Mouse (Mus musculus) stomach, embryonic 16.5 days (tissue): Measurements from ENCODE around the gene Tesk1. TPM values are rescaled to one million over a fixed set of nuclear protein-coding genes. Genes with fewer than 3 reads are reported as not detected.
"Not testable (repeated sequence)": the region's sequence is repeated elsewhere in the genome, so short reads cannot be mapped to it uniquely, and the experiment has no call there.

Experiments used
- ATAC-seq: fragments of 200-750 bp; cut with Nextera tagmentation; 2 replicates; pipeline ENCODE4 v1.8.0; 2017; ENCODE audit warnings: moderate number of reproducible peaks, moderate TSS enrichment; ENCODE audit not compliant: insufficient read depth, low FRiP score
- H3K27ac ChIP-seq: fragments of 300-500 bp; sonication (generic); 2 replicates; pipeline ENCODE4 v1.5.1; 2014; ENCODE audit warnings: low read length
- H3K27me3 ChIP-seq: fragments of 300-500 bp; sonication (generic); 2 replicates; pipeline ENCODE4 v1.6.1; 2014; ENCODE audit warnings: low read length, control low read depth, mixed read lengths; ENCODE audit not compliant: control insufficient read depth, insufficient read depth
- H3K36me3 ChIP-seq: fragments of 300-500 bp; sonication (generic); 2 replicates; pipeline ENCODE4 v1.6.1; 2014; ENCODE audit warnings: low read length; ENCODE audit not compliant: control insufficient read depth, insufficient read depth
- H3K4me1 ChIP-seq: fragments of 300-500 bp; sonication (generic); 2 replicates; pipeline ENCODE4 v1.6.1; 2014; ENCODE audit warnings: low read length, control low read depth, mixed read lengths; ENCODE audit not compliant: control insufficient read depth, insufficient read depth
- H3K4me2 ChIP-seq: fragments of 300-500 bp; sonication (generic); 2 replicates; pipeline ENCODE4 v1.6.1; 2014; ENCODE audit warnings: low read depth, low read length, mixed read lengths
- H3K4me3 ChIP-seq: fragments of 300-500 bp; sonication (generic); replicated peaks from 2 replicates; pipeline ENCODE4 v1.5.1; 2014; ENCODE audit warnings: mild to moderate bottlenecking, low read length
- H3K9ac ChIP-seq: fragments of 300-500 bp; sonication (generic); 2 replicates; pipeline ENCODE4 v1.6.1; 2014; ENCODE audit warnings: low read length
- H3K9me3 ChIP-seq: fragments of 300-500 bp; sonication (generic); replicated peaks from 2 replicates; pipeline ENCODE4 v1.6.1; 2016; ENCODE audit warnings: low read length, control low read depth; ENCODE audit not compliant: control insufficient read depth
- WGBS: fragments of 180-500 bp; shearing (Covaris S2); extraction: QIAGEN DNeasy Blood & Tissue Kit; methylation state at CpG from one replicate; pipeline ENCODE4 v1.1.7; 2014; 5-methylcytosine and 5-hydroxymethylcytosine counted together
- polyA plus RNA-seq: library from polyadenylated mRNA; unstranded; fragments of >200 nt; fragmentation: Nextera tagmentation; extraction: Ambion mirVana; gene quantifications from 2 replicates; pipeline ENCODE4 v1.2.1, GENCODE M21; 2015

Gene Tesk1
- polyA plus RNA-seq, 1 experiment from 2014 or later: 1.7 TPM

- peak overlapping the region; percentile 38 for H3K4me3 ChIP-seq
- peak overlapping the region; percentile 13; the same call in 1 of the 2 replicates for H3K27ac ChIP-seq
- no peaks in the 10 kb centered on the region; the same call in 1 of the 2 replicates for H3K4me1 ChIP-seq
- H3K9me3 ChIP-seq: no peaks in the 10 kb centered on the region
- peak overlapping the region; percentile 65 for H3K9ac ChIP-seq
- H3K27me3 ChIP-seq: no peaks in the 10 kb centered on the region
- H3K4me2 ChIP-seq: peak overlapping the region; percentile 55
- no peaks in the 10 kb centered on the region for H3K36me3 ChIP-seq
- ATAC-seq: no peak
- 44% methylated on average over 8 of the region's 8 CpGs for WGBS
Observed at GRCm38 (mm10) chr4:43478534-43478858, 36.8 kb downstream of the Tesk1 start.

DNA sequence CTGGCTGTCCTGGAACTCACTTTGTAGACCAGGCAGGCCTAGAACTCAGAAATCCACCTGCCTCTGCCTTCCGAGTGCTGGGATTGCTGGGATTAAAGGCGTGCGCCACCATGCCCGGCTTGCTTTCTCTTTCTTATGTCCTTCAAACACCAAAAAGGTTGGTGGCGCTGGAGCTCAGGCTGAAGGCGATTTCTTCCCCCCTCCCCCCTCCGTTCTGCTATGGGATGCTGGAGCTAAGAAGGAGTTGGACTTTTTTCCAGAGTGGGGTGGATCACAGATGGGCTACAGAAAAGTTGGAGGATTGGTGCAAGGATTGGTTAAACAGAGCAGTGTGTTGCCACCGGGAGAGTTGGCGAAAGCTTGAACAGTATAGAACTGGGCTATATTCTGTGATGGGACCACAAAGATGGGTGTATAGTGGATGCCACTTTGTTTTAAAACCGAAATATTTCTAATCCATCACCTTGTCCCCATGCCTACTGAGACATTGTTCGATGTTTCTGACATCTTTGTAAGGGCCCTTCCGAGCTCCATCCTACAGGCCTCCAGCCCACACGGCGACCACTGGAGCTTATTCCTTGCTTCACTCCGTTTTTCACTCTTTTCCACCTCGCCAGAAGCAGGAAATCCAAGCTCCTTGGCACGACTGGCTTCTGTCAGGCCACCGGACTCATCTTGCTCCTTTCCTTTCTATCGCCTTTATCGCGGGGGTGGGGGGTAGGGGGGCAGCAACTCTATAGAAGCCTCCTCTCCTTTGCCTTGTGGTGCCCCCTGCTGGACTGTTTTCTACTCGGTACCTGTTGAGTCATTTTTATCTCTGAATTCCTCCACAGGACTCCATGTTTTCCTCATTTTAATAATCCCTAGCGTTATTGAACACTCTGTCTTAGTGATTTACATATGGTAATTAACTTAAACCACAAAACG lies 37.4 kb downstream of the Tesk1 start:
- no peak for ATAC-seq
- H3K9ac ChIP-seq: no peak overlapping the region
- 43% methylated on average over 24 of the region's 24 CpGs for WGBS
- H3K9me3 ChIP-seq: no peaks in the 10 kb centered on the region
- H3K27ac ChIP-seq: no peak overlapping the region
- no peaks in the 10 kb centered on the region for H3K36me3 ChIP-seq
- peak overlapping the region; percentile 40 for H3K4me2 ChIP-seq
- no peaks in the 10 kb centered on the region for H3K27me3 ChIP-seq
- no peak overlapping the region for H3K4me3 ChIP-seq
- no peaks in the 10 kb centered on the region; the same call in 1 of the 2 replicates for H3K4me1 ChIP-seq

- Histone ChIP-seq H3K9ac (no peak overlapping the region), H3K36me3 (no peaks in the 10 kb centered on the region), H3K4me3 (no peak overlapping the region), H3K4me1 (no peaks in the 10 kb centered on the region; the same call in 1 of the 2 replicates), H3K27me3 (no peaks in the 10 kb centered on the region), H3K9me3 (no peaks in the 10 kb centered on the region), H3K27ac (no peak overlapping the region), H3K4me2 (no peak overlapping the region)
- WGBS: 79% methylated on average over 5 of the region's 5 CpGs
- ATAC-seq: no peak
Observed at GRCm38 (mm10) chr4:43480985-43481384, 39.2 kb downstream of the Tesk1 start.

GRCm38 (mm10) chr4:43481894-43482456 lies 40.2 kb downstream of the Tesk1 start:
- Histone ChIP-seq H3K27me3 (no peaks in the 10 kb centered on the region), H3K9me3 (no peaks in the 10 kb centered on the region), H3K9ac (no peak overlapping the region), H3K36me3 (no peaks in the 10 kb centered on the region), H3K27ac (no peak overlapping the region), H3K4me3 (no peak overlapping the region), H3K4me1 (no peaks in the 10 kb centered on the region; the same call in 1 of the 2 replicates), H3K4me2 (no peak overlapping the region)
- WGBS: 63% methylated on average over 7 of the region's 7 CpGs
- no peak for ATAC-seq

- H3K4me2 ChIP-seq: no peak overlapping the region
- H3K27me3 ChIP-seq: no peaks in the 10 kb centered on the region
- H3K4me1 ChIP-seq: no peaks in the 10 kb centered on the region; the same call in 1 of the 2 replicates
- H3K4me3 ChIP-seq: no peak overlapping the region
- no peak overlapping the region for H3K9ac ChIP-seq
- no peak for ATAC-seq
- H3K36me3 ChIP-seq: no peaks in the 10 kb centered on the region
- no peak overlapping the region for H3K27ac ChIP-seq
- 64% methylated on average over 10 of the region's 10 CpGs for WGBS
- no peaks in the 10 kb centered on the region for H3K9me3 ChIP-seq
Observed at GRCm38 (mm10) chr4:43482591-43482990, 40.9 kb downstream of the Tesk1 start.

- ATAC-seq: no peak
- Histone ChIP-seq H3K4me1 (no peaks in the 10 kb centered on the region; the same call in 1 of the 2 replicates), H3K4me2 (no peak within 1 kb of the TSS), H3K9ac (no peak within 1 kb of the TSS), H3K27ac (no peak within 1 kb of the TSS), H3K4me3 (no peak within 1 kb of the TSS), H3K27me3 (no peaks in the 10 kb centered on the region), H3K36me3 (no peaks in the 10 kb centered on the region), H3K9me3 (no peaks in the 10 kb centered on the region)
- 54% methylated on average over 12 of the region's 12 CpGs for WGBS
Observed at GRCm38 (mm10) chr4:43483535-43484091, 41.9 kb downstream of the Tesk1 start, which contains the start of gene Sit1. TSS of gene Sit1 (minus strand) at chr4:43483734.

DNA sequence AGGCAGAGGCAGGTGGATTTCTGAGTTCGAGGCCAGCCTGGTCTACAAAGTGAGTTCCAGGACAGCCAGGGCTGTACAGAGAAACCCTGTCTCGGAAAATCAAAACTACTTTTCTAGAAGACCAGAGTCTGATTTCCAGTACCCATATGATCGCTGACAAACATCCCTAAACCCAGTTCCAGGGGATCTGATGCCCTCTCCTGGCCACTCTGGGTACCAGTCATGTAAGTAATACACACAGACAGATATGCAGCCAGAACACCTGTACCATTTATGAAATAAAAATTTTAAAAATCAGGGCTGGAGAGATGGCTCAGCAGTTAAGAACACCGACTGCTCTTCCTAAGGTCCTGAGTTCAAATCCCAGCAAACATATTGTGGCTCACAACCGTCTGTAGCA lies 43.9 kb downstream of the Tesk1 start:
- WGBS: 87% methylated on average over 5 of the region's 5 CpGs
- H3K4me2 ChIP-seq, H3K9me3 ChIP-seq, H3K4me1 ChIP-seq, ATAC-seq, H3K36me3 ChIP-seq, H3K4me3 ChIP-seq, H3K9ac ChIP-seq, H3K27ac ChIP-seq, H3K27me3 ChIP-seq: not testable (repeated sequence)

DNA sequence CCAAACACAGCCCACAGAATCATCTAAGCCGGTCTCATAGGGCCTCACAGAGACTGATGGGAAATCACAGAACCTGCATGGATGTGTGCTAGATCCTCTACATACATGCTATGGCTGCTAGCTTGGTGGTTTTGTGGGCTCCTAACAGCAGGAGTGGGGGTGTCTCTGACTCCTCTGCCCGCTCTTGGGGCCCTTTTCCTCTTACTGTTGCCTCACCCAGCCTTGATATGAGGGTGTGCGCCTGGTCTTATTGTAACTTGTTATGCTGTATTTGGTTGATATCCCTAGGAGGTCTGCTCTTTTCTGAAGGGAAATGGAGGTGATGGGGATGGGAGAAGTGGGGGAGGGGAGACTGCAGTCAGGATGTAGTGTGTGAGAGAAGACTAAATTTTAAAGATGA lies 47.9 kb downstream of the Tesk1 start:
- no peak overlapping the region for H3K9ac ChIP-seq
- no peak overlapping the region for H3K4me2 ChIP-seq
- H3K9me3 ChIP-seq: no peaks in the 10 kb centered on the region
- H3K4me1 ChIP-seq: no peaks in the 10 kb centered on the region; the same call in 1 of the 2 replicates
- H3K27me3 ChIP-seq: no peaks in the 10 kb centered on the region
- H3K4me3 ChIP-seq: no peak overlapping the region
- no peak overlapping the region for H3K27ac ChIP-seq
- H3K36me3 ChIP-seq: no peaks in the 10 kb centered on the region
- WGBS: 90% methylated on average over 3 of the region's 3 CpGs
- no peak for ATAC-seq

DNA sequence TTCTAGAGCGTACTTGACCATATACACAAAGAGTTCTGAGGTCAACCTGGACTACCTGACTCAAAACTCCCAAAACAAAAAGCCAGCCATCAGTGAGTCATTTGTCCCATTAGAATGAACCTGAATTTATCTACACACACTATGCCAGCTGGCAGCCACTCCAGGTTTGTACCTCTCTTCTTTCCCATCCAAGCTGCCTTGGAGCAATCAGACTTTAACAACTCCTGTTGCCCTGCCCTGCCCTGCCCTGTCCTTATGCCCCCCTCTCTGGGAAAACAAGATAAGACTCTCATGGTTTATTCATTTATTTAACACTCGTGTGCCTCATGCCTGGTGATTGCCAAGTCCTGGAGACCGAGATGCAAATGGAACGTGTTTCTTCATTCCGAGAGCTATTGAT lies 49.1 kb downstream of the Tesk1 start:
- Histone ChIP-seq H3K36me3 (0 out of 2 replicates have a peak, but pooled peaks cover under 1% of the 10 kb centered on the region), H3K27ac (no peak overlapping the region), H3K9me3 (no peaks in the 10 kb centered on the region), H3K4me3 (no peak overlapping the region), H3K9ac (no peak overlapping the region), H3K4me2 (no peak overlapping the region), H3K27me3 (no peaks in the 10 kb centered on the region), H3K4me1 (peaks cover 3% of the 10 kb centered on the region; the same call in 1 of the 2 replicates)
- ATAC-seq: no peak
- 81% methylated on average over 5 of the region's 5 CpGs for WGBS
